Mouse (Mus musculus) CH12.LX (cell line): Measurements from ENCODE around the gene Comt.

Experiments
- CHD1 ChIP-seq: IDR thresholded peaks from 2 replicates; pipeline ENCODE4 v1.6.1; 2012; ENCODE audit warnings: low read depth, low read length, improper control_type of control experiment, inconsistent platforms
- CTCF ChIP-seq, 2 experiments: IDR thresholded peaks in 1 of 2; conservative IDR thresholded peaks in 1 of 2; 2 replicates each; pipeline ENCODE4 v1.5.1; 2011 to 2012; ENCODE audit warnings: low read depth in 2 of 2, low read length in 2 of 2, improper control_type of control experiment in 1 of 2, inconsistent platforms in 1 of 2, mild to moderate bottlenecking in 1 of 2, moderate library complexity in 1 of 2
- HCFC1 ChIP-seq: IDR thresholded peaks from 2 replicates; pipeline ENCODE4 v1.6.1; 2012; ENCODE audit warnings: low read depth, mild to moderate bottlenecking, inconsistent platforms, low read length, improper control_type of control experiment
- UBTF ChIP-seq: IDR thresholded peaks from 2 replicates; pipeline ENCODE4 v1.6.1; 2012; ENCODE audit warnings: low read depth, mild to moderate bottlenecking, inconsistent platforms, low read length, improper control_type of control experiment, moderate library complexity

DNA sequence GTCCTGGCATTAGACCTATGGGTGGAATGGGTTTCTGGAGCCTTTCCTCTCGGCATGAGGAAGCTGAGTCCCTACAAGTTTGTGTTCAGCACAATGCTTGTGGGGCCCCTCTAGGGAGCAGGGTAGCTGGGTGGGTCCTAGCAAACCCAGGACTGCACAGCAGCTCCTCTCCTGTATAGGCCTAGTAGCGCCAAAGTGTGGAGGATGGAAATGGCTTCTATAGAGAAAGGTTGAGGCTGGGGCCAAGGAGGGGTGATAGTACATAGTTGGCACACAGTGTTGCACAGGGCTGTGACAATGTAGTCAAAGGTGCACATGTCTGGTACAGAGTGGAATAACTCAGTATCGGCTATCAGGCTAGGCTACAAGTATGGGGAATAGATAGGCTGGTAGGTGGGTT, 32.6 kb downstream of the Comt start:
- TF ChIP-seq CTCF (conservative IDR thresholded peaks at IDR 0.05 in 1 of 2, IDR thresholded peaks at IDR 0.05 in 1 of 2; ENCODE audit: low read depth in 2 of 2, low read length in 2 of 2) (no peak), HCFC1 (no peak), CHD1 (no peak), UBTF (no peak)
